Mouse (Mus musculus) lung, postnatal 0 days (tissue): ENCODE measurements around the gene Shisa7.

ENCODE experiments used
- CTCF ChIP-seq: IDR thresholded peaks from 2 replicates; pipeline ENCODE4 v1.5.1; 2016; ENCODE audit warnings: antibody characterized with exemption, mild to moderate bottlenecking
- EP300 ChIP-seq: IDR thresholded peaks from 2 replicates; pipeline ENCODE4 v1.6.1; 2016; ENCODE audit warnings: antibody characterized with exemption, mild to moderate bottlenecking, control low read depth

GRCm38 (mm10) chr7:4836351-4836792 is 8.1 kb downstream of the Shisa7 start:
- TF ChIP-seq CTCF (peak; percentile 69), EP300 (no peak)
